Mouse (Mus musculus) megakaryocyte-erythroid progenitor cell, adult 5 weeks (primary cell): ENCODE results near the gene Gm6592. TPM values are rescaled to one million over a fixed set of nuclear protein-coding genes. Genes with fewer than 3 reads are reported as not detected.

Experiments
- polyA plus RNA-seq: library from polyadenylated mRNA; stranded (reverse); fragments of >175 nt; gene quantifications from 2 replicates; pipeline ENCODE4 v1.2.3, GENCODE M21; 2012

The Gm6592 gene
- polyA plus RNA-seq: not detected in 2 replicates

GRCm38 (mm10) chrX:8843694-8844093, at the start of gene Gm6592:
Gene Gm6592 (plus strand): TSS chrX:8843994.

GRCm38 (mm10) chrX:8803391-8803790, 40.4 kb upstream of the Gm6592 start, which contains the start of gene Ssxb5:
Gene Ssxb5 (plus strand): TSS chrX:8803691.

GRCm38 (mm10) chrX:8873953-8874352, 30.2 kb downstream of the Gm6592 start, which contains the start of gene Gm5751:
Gene Gm5751 (plus strand): TSS chrX:8874253.

GRCm38 (mm10) chrX:8892343-8893155, 48.8 kb downstream of the Gm6592 start, which contains the start of gene B630019K06Rik:
Gene B630019K06Rik (plus strand): TSS chrX:8892382.

Other genes starting within 250 kb of the Gm6592 start
- not detected in 2 replicates for gene Ssxb8, start 153.2 kb upstream of the Gm6592 start, polyA plus RNA-seq
- gene Ssx9, start 95.6 kb upstream of the Gm6592 start, polyA plus RNA-seq: not detected in 2 replicates
- not detected in 2 replicates for gene Ssxb5, start 40.3 kb upstream of the Gm6592 start, polyA plus RNA-seq
- gene Gm5751, start 30.3 kb downstream of the Gm6592 start, polyA plus RNA-seq: not detected in 2 replicates
- gene B630019K06Rik, start 48.4 kb downstream of the Gm6592 start, polyA plus RNA-seq: 4.0 and 5.5 TPM in 2 replicates
- gene Fthl17b, start 119.0 kb downstream of the Gm6592 start, polyA plus RNA-seq: not detected in 2 replicates
- gene Fthl17c, start 132.6 kb downstream of the Gm6592 start, polyA plus RNA-seq: not detected in 2 replicates
- gene Fthl17d, start 142.8 kb downstream of the Gm6592 start, polyA plus RNA-seq: not detected in 2 replicates
- not detected in 2 replicates for gene Fthl17e, start 189.5 kb downstream of the Gm6592 start, polyA plus RNA-seq
- not detected in 2 replicates for gene Fthl17f, start 219.0 kb downstream of the Gm6592 start, polyA plus RNA-seq